Mouse (Mus musculus) small intestine, adult 2 months (tissue): Measurements from ENCODE around the gene Slc16a1. TPM values are rescaled to one million over a fixed set of nuclear protein-coding genes. Genes with fewer than 3 reads are reported as not detected.
A peak's percentile ranks its signal among the peaks of the same experiment; 100 is the strongest.

Source experiments
- H3K27ac ChIP-seq: fragments of 200-500 bp; 2 replicates; pipeline ENCODE4 v1.5.1; 2012; ENCODE audit warnings: low read depth, low read length, control low read depth, inconsistent platforms; ENCODE audit not compliant: insufficient read depth
- H3K27me3 ChIP-seq: fragments of 200-500 bp; 2 replicates; pipeline ENCODE4 v1.6.1; 2012; ENCODE audit warnings: mild to moderate bottlenecking, moderate library complexity, low read length, inconsistent platforms; ENCODE audit not compliant: control insufficient read depth, insufficient read depth
- H3K36me3 ChIP-seq: fragments of 200-500 bp; 2 replicates; pipeline ENCODE4 v1.6.1; 2012; ENCODE audit warnings: mild to moderate bottlenecking, low read length, control low read depth, inconsistent platforms; ENCODE audit not compliant: control insufficient read depth, insufficient read depth
- H3K4me1 ChIP-seq: fragments of 200-500 bp; 2 replicates; pipeline ENCODE4 v1.6.1; 2012; ENCODE audit warnings: low read length, inconsistent platforms, mixed read lengths; ENCODE audit not compliant: control insufficient read depth, insufficient read depth, insufficient read length
- H3K4me3 ChIP-seq: fragments of 200-500 bp; 2 replicates; pipeline ENCODE4 v1.5.1; 2012; ENCODE audit warnings: low read depth, mild to moderate bottlenecking, control low read depth, inconsistent platforms, low read length, moderate library complexity
- CTCF ChIP-seq: fragments of 200-500 bp; IDR thresholded peaks from 2 replicates; pipeline ENCODE4 v1.5.1; 2012; ENCODE audit warnings: low read depth, mild to moderate bottlenecking, control low read depth, inconsistent platforms, low read length, moderate library complexity, mixed read lengths; ENCODE audit not compliant: insufficient replicate concordance, insufficient read length; ENCODE audit errors: extremely low read depth
- POLR2A ChIP-seq: fragments of 200-500 bp; IDR thresholded peaks from 2 replicates; pipeline ENCODE4 v1.6.1; 2012; ENCODE audit warnings: low read depth, mild to moderate bottlenecking, control low read depth, inconsistent platforms, low read length, moderate library complexity
- WGBS: fragments of 180-500 bp; shearing (Covaris S2); methylation state at CpG from one replicate; pipeline ENCODE4 v1.1.7; 2018; 5-methylcytosine and 5-hydroxymethylcytosine counted together
- polyA plus RNA-seq: library from polyadenylated mRNA; depleted of rRNA; stranded (reverse); fragments of >200 nt; gene quantifications from 2 replicates; pipeline ENCODE4 v1.2.3, GENCODE M21; 2012

Gene Slc16a1
- polyA plus RNA-seq, 1 experiment, result 17.1 TPM

DNA sequence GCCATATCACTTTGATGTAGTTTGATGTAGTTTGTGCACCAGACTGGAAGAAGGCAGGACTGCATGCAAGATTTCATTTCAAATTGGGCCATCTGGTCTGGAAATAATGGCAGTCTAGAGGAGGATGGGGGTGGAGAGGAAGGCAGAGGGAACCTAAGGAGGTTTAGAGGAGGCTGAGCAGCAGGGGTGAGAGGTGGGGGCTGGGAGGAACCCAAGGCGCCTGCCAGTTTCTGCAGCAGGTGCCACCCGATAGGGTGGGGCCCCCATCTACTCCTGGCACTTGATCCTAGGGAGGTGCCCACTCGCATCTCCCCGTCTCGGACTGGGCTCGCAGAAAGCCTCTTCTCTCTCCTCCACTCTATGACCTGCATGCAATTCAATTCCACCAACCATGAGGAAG lies 33.1 kb downstream of the Slc16a1 start:
- H3K4me3 ChIP-seq, result no peak overlapping the region
- WGBS, result 22% methylated on average over 6 of the region's 6 CpGs
- H3K27me3 ChIP-seq, result no peaks in the 10 kb centered on the region
- no peaks in the 10 kb centered on the region for H3K36me3 ChIP-seq
- TF ChIP-seq POLR2A (no peak), CTCF (no peak)
- H3K4me1 ChIP-seq, result peaks cover 36% of the 10 kb centered on the region
- H3K27ac ChIP-seq, result peak overlapping the region; percentile 85

- TF ChIP-seq POLR2A (no peak), CTCF (no peak)
- H3K4me3 ChIP-seq, result no peak overlapping the region
- H3K27ac ChIP-seq, result peak overlapping the region; percentile 85
- H3K36me3 ChIP-seq, result no peaks in the 10 kb centered on the region
- WGBS, result 26% methylated on average over 4 of the region's 4 CpGs
- H3K27me3 ChIP-seq, result no peaks in the 10 kb centered on the region
- peaks cover 36% of the 10 kb centered on the region for H3K4me1 ChIP-seq
Observed at GRCm38 (mm10) chr3:104672041-104672440, 33.6 kb downstream of the Slc16a1 start.

DNA sequence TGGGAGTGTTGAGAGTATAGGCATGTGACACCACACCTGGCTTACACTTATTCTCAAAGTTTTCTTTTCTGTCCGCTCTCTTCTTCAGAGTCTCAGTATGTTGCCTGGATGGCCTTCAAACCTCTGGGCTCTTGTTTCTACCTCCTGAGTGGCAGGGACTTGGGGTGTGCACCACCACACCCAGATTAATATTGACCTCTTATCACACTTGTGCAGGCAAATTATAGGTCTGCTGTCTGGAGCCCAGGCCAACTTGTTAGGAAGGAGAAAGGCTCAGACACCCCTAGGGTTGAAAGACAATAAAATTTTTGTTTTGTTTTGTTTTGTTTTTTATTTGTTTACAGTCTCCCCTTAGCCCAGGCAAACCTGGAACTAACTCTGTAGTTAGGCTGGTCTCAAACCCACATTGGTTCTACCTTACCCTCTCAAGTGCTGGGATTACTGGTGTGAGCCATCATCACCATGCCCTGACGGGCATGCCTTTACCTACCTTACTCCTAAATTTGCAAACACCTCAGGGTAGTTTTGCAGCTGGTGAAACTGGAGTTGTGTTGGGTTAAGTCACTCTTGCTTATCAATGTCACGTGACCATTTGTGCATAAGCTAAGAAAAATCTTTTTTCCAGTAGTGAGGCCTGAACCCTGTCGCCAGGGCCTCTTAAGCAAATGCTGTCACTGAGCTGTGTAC lies 35.3 kb downstream of the Slc16a1 start:
- no peaks in the 10 kb centered on the region for H3K36me3 ChIP-seq
- TF ChIP-seq CTCF, result no peak
- TF ChIP-seq POLR2A, result no peak
- 28% methylated on average over 4 of the region's 4 CpGs for WGBS
- H3K27me3 ChIP-seq, result no peaks in the 10 kb centered on the region
- no peak overlapping the region for H3K4me3 ChIP-seq
- peak overlapping the region; percentile 92 for H3K27ac ChIP-seq
- peaks cover 31% of the 10 kb centered on the region for H3K4me1 ChIP-seq

DNA sequence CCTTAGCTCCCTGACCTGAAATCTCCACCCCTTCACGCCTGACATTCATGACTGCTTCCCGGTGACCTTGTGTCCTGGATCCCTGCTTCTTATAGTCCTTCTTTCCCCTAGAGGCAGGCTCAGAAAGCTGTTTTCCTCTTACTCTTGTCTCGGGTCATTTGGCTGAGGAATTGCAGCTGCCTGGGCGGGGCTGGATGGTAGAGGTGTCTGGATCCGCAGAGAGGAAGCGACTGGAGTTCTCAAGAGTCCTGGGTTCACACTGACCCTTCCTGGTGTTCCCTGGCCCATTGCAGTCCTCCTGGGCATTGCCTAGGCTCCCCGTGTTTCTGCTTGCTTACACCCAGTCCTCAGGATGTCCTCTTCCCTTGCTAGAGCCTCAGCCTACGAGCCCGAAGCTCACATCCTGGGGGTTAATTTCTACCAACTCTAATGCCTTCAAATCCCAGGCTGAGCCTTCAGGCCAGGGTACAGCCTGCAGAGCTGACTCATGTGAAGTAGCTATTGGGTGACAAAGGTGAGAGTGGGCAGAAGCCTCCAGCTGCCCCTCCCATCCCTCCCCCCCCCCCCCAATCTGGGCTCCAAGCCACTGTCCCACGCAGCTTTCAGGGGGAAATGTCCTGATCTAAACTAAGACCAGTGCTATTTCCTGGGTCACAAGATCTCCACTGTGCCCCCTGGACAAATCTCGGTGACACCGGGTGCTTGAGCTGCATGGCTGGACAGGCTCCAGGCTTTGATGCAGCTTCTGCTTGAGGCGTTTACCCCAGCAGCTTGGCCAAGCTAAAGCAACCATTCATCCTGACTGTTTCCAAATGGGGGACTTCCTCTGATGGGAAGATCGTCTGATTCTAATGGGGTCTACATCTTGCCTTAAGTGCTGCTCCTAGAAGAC lies 36.1 kb downstream of the Slc16a1 start:
- Histone ChIP-seq H3K27me3 (no peaks in the 10 kb centered on the region), H3K4me1 (peaks cover 27% of the 10 kb centered on the region), H3K4me3 (peak overlapping the region; percentile 62), H3K36me3 (no peaks in the 10 kb centered on the region), H3K27ac (peak overlapping the region; percentile 92)
- TF ChIP-seq CTCF (peak; percentile 24; the same call in 1 of the 2 replicates), POLR2A (no peak)
- 12% methylated on average over 14 of the region's 14 CpGs for WGBS

GRCm38 (mm10) chr3:104675258-104675851 lies 36.9 kb downstream of the Slc16a1 start:
- peaks cover 21% of the 10 kb centered on the region for H3K4me1 ChIP-seq
- H3K36me3 ChIP-seq, result no peaks in the 10 kb centered on the region
- TF ChIP-seq CTCF, result peak; percentile 92
- no peak for TF ChIP-seq POLR2A
- no peaks in the 10 kb centered on the region for H3K27me3 ChIP-seq
- peak overlapping the region; percentile 89 for H3K27ac ChIP-seq
- peak overlapping the region; percentile 62 for H3K4me3 ChIP-seq
- WGBS, result 3% methylated on average over 23 of the region's 23 CpGs

GRCm38 (mm10) chr3:104677781-104678180 lies 39.3 kb downstream of the Slc16a1 start:
- Histone ChIP-seq H3K4me1 (peaks cover 6% of the 10 kb centered on the region; the same call in 1 of the 2 replicates), H3K27ac (no peak overlapping the region), H3K4me3 (no peak overlapping the region), H3K27me3 (no peaks in the 10 kb centered on the region), H3K36me3 (no peaks in the 10 kb centered on the region)
- no peak for TF ChIP-seq CTCF
- no peak for TF ChIP-seq POLR2A
- 69% methylated on average over 2 of the region's 2 CpGs for WGBS
